Mouse (Mus musculus): ENCODE data around the gene Uqcc3.

DNA sequence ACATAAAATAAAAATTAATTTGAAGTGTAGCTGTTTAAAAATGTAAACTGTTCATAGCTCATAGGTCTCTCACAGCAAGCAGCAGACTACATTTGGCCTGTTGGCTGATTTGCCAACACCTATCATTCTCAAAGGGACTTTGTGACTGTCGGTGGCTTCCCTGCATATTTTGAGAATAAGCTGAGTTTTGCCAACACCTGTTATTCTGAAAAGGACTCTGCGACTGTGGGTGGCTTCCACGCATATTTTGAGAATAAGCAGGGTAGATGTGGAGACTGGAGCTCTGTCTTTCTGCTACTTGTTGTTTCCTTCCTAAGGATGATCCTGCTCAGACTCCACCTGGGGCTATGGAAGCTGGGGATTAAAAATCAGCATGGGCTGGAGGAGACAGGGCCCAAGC is 27.6 kb downstream of the Uqcc3 start:
- TF ChIP-seq POLR2A (IDR thresholded peaks at IDR 0.05; ENCODE audit: borderline replicate concordance, extremely low read depth, insufficient read depth, insufficient read length, poor library complexity, severe bottlenecking) (no peak), CTCF (IDR thresholded peaks at IDR 0.05; ENCODE audit: borderline replicate concordance, extremely low read depth, insufficient read depth, insufficient read length) (no peak)
